Mouse (Mus musculus) inflammation-experienced regulatory T-cells, adult 6 months (primary cell): ENCODE data around the gene Dscaml1. TPM values are rescaled to one million over a fixed set of nuclear protein-coding genes. Genes with fewer than 3 reads are reported as not detected.

Experiments
- ATAC-seq: one replicate; pipeline ENCODE4 v1.8.0; 2017
- polyA plus RNA-seq, 3 experiments: library from polyadenylated mRNA; unstranded; fragments of 100-300 nt; shearing (Covaris generic); gene quantifications; one replicate each; pipeline ENCODE4 v1.2.1; 2017

Dscaml1 gene
- polyA plus RNA-seq, 3 experiments from 2014 or later, result not detected

- no peak for ATAC-seq
Observed at GRCm38 (mm10) chr9:45788405-45788804, 362.0 kb downstream of the Dscaml1 start.

DNA sequence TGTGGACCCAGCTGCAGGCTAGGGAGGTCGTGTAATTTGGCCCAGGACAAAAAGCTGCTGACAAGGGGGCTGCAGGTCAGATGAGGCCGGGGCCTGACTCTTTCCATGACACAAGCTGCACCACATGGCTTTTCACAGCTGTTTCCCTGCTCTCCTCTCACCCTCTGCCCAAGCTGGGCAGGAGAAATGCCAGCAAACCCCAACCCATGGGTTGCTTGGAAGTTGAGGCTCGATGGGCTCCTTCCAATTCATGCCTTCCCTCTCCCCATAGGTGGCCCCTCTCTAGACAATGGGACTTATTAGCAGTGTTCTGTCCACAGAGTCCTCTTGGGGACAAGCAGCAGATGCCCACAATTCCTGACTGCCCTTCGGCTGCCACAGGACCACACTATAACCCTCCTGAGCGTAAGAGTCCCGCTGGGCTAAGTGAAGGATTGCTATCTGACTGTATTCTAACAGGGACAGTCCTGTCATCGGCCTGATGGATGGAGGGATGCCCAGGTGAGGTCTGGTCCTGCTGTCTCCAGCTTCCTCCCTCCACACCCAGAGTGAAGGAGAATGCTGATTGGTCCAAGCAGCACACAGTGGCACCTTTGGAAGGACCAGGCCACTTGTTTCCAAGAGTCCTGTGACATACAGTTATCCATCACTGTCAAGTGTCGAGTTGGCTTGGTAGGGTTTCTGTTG, 365.2 kb downstream of the Dscaml1 start:
- no peak for ATAC-seq

DNA sequence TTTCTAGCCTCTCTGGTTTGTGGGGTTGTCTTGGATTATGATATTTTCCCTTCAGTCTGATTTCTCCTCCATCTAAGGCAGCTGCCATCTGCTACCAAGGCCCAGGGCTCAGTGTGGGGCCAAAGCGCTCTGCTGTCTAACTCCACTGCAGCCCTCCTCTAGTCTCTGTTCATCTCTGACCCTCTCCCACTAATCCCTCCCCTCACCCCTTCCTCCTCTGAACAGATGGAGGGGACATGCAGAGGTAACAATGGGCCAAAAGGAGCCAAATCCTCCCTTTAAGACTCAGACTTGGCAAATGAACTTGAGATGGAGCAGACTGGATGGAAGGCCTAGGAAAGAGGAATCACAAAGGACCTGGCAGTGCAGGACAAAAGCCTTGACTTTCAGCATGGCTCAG, 365.8 kb downstream of the Dscaml1 start:
- ATAC-seq, result no peak

GRCm38 (mm10) chr9:45793697-45794096, 367.3 kb downstream of the Dscaml1 start:
- ATAC-seq, result no peak

- no peak for ATAC-seq
Observed at GRCm38 (mm10) chr9:45795722-45796121, 369.3 kb downstream of the Dscaml1 start.

DNA sequence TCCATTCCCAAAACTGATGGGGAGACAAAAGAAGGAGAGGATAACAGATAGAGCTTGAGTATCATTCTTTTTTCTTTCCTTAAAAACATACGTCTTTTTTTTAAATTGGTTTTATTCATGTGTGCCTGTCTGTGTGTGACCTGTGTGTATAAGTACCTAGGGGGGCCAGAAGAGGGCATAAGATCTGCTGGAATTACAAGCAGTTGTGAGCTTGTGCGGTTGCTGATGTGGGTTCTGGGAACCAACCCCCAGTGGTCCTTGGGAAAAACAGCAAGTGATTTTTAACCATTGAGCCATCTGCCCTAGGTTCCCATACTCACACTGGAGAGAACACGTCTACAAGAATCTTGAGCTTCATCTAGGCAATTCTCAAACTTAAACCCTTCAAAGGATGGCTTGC, 370.8 kb downstream of the Dscaml1 start:
- no peak for ATAC-seq

DNA sequence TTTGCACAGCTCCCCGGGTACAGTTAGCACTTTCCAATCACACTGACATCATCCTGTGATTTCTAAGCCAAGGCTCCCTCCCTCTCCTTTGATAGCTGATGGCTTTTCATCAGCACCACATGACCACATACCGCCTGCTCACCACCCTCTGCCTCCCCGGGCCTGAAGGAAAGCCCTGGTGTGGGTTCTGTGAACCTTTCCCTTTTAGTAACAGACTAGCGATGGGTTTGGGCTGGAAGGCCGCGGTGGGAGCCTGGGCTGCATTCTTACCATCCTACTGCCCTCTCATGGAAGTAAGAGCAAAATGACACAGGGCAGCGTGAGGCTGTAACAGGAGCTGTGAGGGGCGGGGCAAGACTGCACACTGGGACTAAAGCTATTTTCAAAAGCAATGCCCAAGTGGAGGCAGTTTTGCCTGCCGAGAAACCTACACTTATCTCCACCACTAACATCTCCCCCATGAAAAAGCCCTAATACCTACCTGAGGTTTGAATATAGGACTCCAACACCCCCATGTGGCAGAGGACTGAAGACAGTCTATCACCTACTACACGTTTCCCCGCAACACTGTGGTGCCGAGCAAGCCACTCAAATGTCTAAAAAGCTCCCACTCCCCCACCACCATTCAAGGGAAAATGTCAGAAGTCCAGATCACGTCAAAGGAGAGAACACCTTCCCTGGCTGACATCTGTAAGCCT, 372.2 kb downstream of the Dscaml1 start:
- ATAC-seq, result no peak

DNA sequence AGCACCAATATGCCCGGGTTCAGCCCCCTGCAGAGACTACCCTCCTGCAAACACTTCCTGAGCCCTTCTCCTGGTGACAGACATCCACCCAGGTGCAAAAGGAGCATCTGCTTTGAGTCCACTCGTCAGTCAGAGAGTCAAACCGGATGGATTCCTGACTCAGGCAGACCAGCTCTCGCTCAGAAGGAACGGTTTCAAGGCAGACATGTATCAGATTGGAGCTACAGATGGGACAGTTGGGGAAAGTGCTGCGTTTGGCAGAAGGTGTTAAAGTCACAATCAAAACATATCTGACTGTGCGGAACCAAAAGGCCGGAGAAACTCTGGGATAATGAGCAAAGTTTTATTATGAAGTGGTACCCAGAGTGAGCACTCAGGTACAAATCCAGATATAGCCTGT, 373.0 kb downstream of the Dscaml1 start:
- no peak for ATAC-seq

Other genes with a start within 250 kb of the Dscaml1 start
- gene BC049352, start 244.6 kb upstream of the Dscaml1 start, polyA plus RNA-seq, result 1 to 10 TPM; 2.7 to 4.2 (median 4.1) TPM
- not detected for gene Tmprss4, start 222.5 kb upstream of the Dscaml1 start, polyA plus RNA-seq
- gene Il10ra, start 157.5 kb upstream of the Dscaml1 start, polyA plus RNA-seq, result 10 to 100 TPM; 38.3 to 56.0 (median 48.7) TPM
- gene Tmprss13, start 107.5 kb upstream of the Dscaml1 start, polyA plus RNA-seq, result 10 to 100 TPM in 1 of 3 experiments, 1 to 10 TPM in 2; 1.3 to 22.8 (median 2.5) TPM
- gene Fxyd6, start 56.4 kb upstream of the Dscaml1 start, polyA plus RNA-seq, result 1 to 10 TPM in 1 of 3 experiments, not detected in 2; 1.6 TPM
- 1 to 10 TPM in 1 of 3 experiments, not detected in 2; 2.4 TPM for gene Fxyd2, start 27.0 kb upstream of the Dscaml1 start, polyA plus RNA-seq